Mouse (Mus musculus) heart, adult 18-20 months (tissue): ENCODE data around the gene Csdc2. TPM values are rescaled to one million over a fixed set of nuclear protein-coding genes. Genes with fewer than 3 reads are reported as not detected.
"Not testable (repeated sequence)": the region's sequence is repeated elsewhere in the genome, so short reads cannot be mapped to it uniquely, and the experiment has no call there.

Experiments used
- DNase-seq, 2 experiments: peaks; one replicate each; pipeline ENCODE4 v3.0.0; 2021 to 2022; ENCODE audit warnings: mixed read lengths in 1 of 2
- total RNA-seq, 2 experiments: library from RNA; stranded (reverse); gene quantifications; 2 replicates each; pipeline ENCODE4 v1.2.3; 2021

The Csdc2 gene
- total RNA-seq, 2 experiments from 2014 or later = 54.7 to 62.7 TPM

GRCm38 (mm10) chr15:81954716-81955115, 18.2 kb downstream of the Csdc2 start:
- no peak for DNase-seq

GRCm38 (mm10) chr15:81955414-81955813, 18.9 kb downstream of the Csdc2 start:
- DNase-seq = no peak

GRCm38 (mm10) chr15:81956457-81956856, 19.9 kb downstream of the Csdc2 start:
- DNase-seq = no peak

- DNase-seq = no peak
Observed at GRCm38 (mm10) chr15:81957598-81957997, 21.0 kb downstream of the Csdc2 start.

DNA sequence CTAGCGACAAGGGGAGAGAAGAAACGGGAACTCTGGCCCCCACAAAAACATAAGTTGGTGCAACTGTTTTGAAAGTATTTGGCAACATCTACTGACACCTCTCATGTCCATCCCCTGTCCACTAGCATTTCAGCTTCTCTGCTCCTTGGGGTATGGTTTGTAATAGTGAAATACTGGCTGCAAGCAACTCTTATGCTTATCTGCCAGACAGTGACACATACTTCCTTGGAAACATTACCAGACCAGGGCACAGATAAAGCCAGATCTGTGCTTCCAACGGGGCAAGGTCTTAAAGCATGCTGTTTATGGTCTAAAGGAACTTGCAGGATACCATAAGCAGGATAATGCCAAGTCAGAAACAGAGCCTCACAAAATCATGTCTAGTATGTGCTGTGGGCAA, 22.3 kb downstream of the Csdc2 start:
- DNase-seq = no peak

DNA sequence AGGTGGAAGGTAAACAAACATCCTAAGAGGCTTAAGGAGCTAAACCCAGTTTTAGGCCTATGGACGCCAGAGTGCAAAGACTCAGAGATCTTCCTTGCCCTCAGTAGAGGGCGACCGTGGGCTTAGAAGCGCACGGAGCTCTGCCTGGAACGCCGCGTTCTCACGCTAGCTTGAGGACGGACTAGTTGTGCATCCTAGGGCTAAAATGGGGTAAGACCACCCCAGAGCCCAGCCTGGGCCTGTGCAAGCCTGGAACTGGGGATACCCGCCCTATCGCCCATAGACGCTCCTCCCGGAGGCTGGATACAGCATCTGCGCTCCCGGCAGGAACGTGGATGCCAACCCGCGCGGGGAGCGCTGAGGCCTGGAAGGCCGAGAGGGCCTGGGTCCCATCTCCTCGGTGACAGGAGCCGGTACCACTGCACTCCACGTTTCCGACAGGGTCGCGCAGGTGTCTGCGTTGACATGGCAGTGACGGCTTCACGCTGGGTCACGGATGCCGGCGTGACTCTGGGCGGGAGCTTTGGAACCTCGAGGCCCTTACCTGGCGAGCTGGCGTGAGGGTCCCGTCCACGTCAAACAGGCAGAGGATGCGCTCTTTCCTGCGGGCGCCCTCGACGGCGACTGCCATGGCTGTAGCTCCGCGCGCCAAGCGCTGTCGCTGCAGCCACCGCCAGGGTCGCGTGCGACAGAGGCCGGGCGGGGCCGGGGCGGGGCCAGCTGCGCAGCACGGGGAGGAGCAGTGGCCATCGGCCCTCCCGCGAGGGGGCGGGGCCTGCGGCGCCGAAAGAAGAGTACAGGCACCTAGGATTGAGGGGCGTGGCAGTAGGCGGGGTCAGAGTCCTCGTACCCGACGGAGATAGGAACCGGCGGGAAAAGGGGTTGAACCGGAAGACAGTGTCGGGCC, 23.9 kb downstream of the Csdc2 start, which contains the start of gene Pmm1:
Gene Pmm1, minus strand, starts transcription at position 760 of the 907 bp plus-strand sequence.
- DNase-seq = peak; percentile 99

DNA sequence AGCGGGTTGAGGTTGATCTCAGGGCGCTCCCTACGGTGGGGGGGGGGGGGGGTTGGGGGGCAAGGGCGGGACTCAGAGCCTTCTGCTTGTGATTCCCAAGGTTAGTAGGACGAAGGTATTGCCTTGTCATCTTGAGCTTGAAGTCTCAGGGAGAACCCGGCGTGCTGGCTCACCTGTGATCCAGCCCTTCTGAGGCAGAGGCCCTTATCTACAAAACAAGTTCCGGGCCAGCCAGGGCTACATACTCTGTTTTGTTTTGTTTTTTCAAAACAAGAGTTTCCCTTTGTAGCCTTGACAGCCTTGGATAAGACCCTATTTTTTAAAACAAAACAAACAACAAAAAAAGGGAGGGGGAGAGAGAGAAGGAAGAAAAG, 24.5 kb downstream of the Csdc2 start:
- no peak for DNase-seq

DNA sequence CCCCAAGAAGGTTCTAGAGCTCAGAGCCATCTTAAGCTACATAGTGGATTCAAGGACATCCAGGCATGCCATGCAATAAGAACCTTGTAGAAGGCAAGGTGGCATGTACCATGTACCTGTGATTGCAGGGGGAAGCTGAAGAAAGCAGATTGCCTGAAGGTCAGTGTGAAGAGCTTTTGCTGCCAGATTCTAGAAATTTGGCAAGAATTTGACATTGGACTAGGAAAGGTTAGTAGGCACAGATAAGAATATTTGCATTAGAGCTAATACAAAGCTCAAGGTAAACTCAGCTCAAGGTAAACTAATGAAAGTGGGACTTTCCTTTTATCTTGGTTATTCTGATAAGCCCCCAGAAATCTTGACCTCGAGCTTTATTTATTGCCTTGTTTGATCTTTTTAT, 27.7 kb downstream of the Csdc2 start:
- no peak for DNase-seq

- DNase-seq = no peak
Observed at GRCm38 (mm10) chr15:81964980-81965545, 28.5 kb downstream of the Csdc2 start.

GRCm38 (mm10) chr15:81966062-81966829, 29.7 kb downstream of the Csdc2 start:
- DNase-seq = no peak

DNA sequence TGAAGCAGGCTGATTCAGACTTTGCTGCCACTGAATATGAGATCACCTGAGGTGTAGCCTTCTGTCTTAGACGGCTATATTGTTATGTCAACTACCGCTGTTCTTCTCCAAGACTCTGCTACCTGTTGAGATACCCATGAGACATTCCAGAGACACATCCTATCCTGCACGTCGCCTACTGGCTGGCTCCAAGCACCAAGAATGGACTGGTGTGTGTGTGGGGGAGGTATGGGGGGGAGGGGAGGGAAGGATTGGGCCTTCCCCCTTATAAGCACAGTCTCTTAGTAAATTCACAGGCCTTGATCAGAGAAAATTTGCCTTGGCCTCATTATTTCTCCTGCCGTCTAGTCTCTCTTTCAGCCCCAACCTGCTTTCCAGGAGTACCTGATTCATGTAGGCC, 31.3 kb downstream of the Csdc2 start:
- DNase-seq = no peak

DNA sequence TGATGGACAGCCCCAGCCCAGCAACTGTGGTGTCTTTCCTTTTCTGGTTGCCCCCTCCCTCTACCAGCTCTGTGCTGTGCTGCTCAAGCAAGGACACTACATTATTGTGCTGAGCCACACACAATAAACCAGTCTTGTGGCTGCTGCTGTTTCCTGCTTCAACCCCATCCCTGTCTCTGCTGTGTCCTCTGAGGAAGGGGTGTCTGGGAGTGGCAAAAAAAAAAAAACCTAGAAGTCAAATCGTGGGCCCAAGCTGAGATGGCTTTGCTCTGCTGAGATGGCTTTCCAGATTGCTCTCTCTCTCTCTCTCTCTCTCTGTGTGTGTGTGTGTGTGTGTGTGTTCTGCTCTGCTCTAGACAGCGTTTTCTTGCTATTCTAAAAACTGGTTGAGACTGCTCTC, 31.9 kb downstream of the Csdc2 start:
- no peak for DNase-seq

GRCm38 (mm10) chr15:81969173-81969572, 32.6 kb downstream of the Csdc2 start:
- peak in 1 of 2 experiments; percentile 40 for DNase-seq

- DNase-seq = not testable (repeated sequence)
Observed at GRCm38 (mm10) chr15:81969635-81970034, 33.1 kb downstream of the Csdc2 start.

DNA sequence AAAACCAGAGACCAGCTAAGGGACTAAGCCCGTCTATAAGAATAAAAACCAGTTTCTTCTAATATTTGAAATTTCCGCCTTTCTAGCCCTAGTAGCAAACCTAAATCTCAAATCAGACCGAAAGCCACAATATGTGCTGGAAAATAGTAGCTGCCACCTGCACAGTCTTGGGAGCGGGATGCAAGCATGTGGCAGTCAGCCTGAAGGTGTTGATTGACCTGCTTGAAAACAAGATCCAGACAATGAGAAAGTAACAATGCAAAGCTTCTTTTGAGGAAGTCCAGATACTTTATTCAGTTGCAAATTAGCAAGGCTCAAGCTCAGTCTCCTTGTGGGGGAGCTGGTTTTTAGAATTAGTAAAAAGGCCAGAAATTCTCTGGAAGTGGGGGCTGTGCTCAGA, 33.9 kb downstream of the Csdc2 start:
- DNase-seq = not testable (repeated sequence)

DNA sequence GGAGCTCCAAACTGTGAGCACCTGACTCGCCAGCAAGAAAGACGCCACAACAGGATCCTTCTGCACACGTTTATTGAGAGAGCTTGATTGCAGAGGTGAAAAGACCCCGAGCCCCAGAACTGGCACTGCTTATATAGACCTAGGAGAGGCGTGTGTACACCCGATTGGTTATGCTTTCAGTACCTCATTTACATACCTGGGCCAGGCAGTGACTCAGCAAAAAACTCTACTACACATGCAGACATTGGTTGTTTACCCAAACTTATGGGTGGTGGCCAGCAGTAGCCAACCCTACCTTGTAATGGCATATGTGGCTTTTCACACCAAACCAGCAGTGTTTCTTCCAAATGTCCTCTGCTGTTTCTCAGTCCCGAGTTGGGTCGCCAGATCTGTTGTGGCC, 38.6 kb downstream of the Csdc2 start:
- DNase-seq = not testable (repeated sequence)

DNA sequence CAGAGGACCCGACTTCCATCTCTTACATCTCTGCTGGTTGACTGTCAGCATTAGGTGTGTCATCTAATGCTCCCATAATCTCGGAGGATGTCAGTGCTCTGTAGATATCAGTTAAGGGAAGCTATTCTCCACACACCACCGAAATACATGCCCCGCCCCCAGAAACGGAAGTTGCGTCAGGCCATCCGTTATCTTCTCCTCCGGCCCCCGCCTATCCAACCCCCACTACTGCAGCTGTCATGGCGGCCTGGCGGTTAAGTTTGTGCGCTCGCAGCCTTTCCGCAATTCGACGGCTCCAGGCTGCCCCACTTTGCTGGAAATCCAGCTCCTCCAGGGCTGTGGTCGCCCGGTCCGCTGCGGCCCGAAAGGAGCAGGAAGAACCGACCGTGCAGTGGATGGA, 43.8 kb downstream of the Csdc2 start, which contains the start of gene 1700029P11Rik:
Gene 1700029P11Rik, plus strand, starts transcription at position 220 of the 400 bp plus-strand sequence.
- no peak for DNase-seq

DNA sequence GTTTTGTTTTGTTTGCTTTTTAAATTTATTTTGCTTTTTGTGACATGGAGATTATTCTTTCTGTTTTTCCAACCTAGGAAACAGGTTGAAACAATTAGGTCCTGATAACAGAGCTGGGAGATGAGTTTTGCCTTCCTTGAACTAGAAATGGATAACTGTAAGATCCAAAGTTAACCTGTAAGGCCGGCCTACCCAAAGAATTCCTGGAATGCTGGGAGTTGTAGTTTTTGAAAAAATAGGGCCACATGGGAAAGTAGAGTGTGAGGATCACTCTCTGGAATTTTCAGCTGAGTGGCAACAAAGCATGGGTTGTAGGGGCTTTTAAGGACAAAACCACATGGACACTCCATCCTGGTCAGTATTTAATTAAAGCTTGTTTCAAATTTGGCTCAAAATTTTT, 45.6 kb downstream of the Csdc2 start:
- no peak for DNase-seq

- DNase-seq = no peak
Observed at GRCm38 (mm10) chr15:81985267-81986161, 49.0 kb downstream of the Csdc2 start.

GRCm38 (mm10) chr15:81987646-81988045, 51.1 kb downstream of the Csdc2 start, which contains the start of gene Xrcc6:
TSS of gene Xrcc6 (plus strand) at chr15:81987835.
- DNase-seq = no peak

DNA sequence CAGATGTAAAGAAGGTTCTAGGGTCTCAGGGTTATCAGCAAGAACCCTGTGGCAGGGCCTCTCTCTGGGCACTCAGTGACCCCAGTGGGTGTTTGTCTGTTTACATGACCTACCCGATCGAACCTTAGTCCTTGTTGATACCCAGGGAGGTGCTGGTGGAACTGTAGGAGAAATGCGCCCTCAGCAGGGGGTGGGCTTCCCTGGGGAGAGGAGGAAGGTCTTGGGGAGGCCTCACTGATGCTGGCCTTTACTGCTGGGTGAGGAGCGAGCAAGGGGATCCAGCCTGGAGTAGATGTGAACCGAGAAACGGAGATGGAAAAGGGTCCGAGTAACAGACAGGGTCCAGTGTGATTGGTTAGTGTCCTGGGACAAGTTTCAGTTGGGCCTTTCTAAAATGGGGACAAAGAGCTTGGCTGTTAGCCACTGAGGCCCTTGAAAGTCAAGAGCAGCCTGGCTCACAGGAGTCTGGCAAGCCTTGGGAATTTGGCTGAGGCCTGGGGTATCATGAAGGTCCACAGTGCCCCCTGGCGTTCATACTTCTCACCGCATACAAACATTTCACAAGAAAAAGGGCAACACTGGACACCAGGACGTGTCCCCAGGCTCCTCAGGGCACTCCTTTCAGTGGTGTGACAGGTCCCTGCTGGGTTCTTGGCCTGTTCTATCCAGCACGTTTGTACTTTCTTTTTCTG, 53.0 kb downstream of the Csdc2 start:
- peak; percentile 90 to 95 for DNase-seq
